Mouse (Mus musculus) lung, adult 2 months (tissue): ENCODE measurements around the gene Plxna1. TPM values are rescaled to one million over a fixed set of nuclear protein-coding genes. Genes with fewer than 3 reads are reported as not detected.

ENCODE experiments used
- DNase-seq: peaks from one replicate; pipeline ENCODE4 v3.0.0; 2022
- H3K4me1 ChIP-seq: fragments of 200-500 bp; 2 replicates; pipeline ENCODE4 v1.6.1; 2011; ENCODE audit warnings: low read length; ENCODE audit not compliant: control insufficient read depth, insufficient read depth
- H3K4me3 ChIP-seq: fragments of 200-500 bp; replicated peaks from 2 replicates; pipeline ENCODE3; 2011; ENCODE audit warnings: low read depth, mild to moderate bottlenecking, control low read depth, low read length; ENCODE audit errors: extremely low read depth
- CTCF ChIP-seq: fragments of 200-500 bp; IDR thresholded peaks from 2 replicates; pipeline ENCODE4 v1.5.1; 2011; ENCODE audit warnings: mild to moderate bottlenecking, low read length, control low read depth; ENCODE audit not compliant: insufficient read depth
- POLR2A ChIP-seq: fragments of 200-500 bp; IDR thresholded peaks from 2 replicates; pipeline ENCODE4 v1.6.1; 2011; ENCODE audit warnings: low read depth, mild to moderate bottlenecking, control low read depth, low read length, borderline replicate concordance; ENCODE audit errors: extremely low read depth
- WGBS: fragments of 180-500 bp; shearing (Covaris S2); methylation state at CpG from one replicate; pipeline ENCODE4 v1.1.7; 2018; 5-methylcytosine and 5-hydroxymethylcytosine counted together
- polyA plus RNA-seq: library from polyadenylated mRNA; depleted of rRNA; stranded (reverse); fragments of >200 nt; gene quantifications from 2 replicates; pipeline ENCODE4 v1.2.3, GENCODE M21; 2012; rRNA removed

The Plxna1 gene
- polyA plus RNA-seq, 1 experiment = 189 TPM

DNA sequence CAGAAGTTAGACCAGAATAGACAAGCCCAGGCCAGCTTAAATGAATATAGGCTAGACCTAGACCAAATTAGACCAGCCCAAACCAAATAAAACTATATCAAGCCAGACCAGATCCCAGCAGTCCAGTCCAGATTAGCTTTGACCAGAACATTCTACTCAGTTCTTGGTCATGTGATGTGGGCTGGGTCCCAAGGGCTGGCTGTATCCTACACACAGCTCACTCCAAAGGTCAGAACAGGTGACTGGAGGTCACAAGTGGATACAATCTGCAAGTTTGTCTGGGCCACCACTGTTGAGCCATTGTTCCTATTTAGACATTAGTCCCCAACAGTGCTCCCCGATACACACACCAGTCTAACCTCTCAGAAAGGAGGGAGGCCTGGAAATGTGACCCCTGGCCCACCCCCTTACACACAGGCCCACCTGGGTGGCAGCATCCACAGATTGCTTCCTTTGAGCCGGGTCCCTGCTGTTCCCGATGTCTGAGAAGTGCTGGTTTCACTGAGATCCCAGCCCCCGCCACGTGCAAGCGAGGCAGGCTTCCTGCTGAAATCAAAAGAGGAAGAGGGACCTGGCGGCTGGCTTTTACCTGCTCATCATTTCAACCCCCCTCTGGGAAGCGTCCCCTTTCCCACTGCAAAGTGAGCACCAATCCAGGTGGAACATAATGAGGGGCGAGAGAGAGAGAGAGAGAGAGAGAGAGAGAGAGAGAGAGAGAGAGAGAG, 76.7 kb downstream of the Plxna1 start:
- WGBS = 54% methylated on average over 9 of the region's 9 CpGs
- no peaks in the 10 kb centered on the region; the same call in 1 of the 2 replicates for H3K4me1 ChIP-seq
- DNase-seq = no peak
- no peak overlapping the region for H3K4me3 ChIP-seq
- TF ChIP-seq POLR2A (no peak), CTCF (no peak)

DNA sequence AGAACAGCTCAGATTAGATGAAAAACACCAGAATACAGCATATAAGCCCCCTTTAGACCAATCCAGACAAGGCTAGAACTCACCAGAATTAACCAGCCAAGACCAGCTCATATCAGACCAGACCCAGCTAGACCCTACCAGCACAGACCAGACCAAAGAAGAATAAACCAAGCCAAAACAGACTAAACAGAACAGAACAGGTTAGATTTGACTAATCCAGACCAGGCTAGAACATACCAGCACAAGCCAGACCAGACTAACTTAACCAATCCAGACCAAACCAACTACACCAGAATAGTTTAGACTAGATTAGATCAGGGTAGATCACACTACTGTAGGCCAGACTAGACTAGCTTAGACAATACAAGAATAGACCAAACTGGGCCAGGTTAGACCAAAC, 77.3 kb downstream of the Plxna1 start:
- no peak for TF ChIP-seq POLR2A
- TF ChIP-seq CTCF = no peak
- no peak for DNase-seq
- Histone ChIP-seq H3K4me1 (no peaks in the 10 kb centered on the region; the same call in 1 of the 2 replicates), H3K4me3 (no peak overlapping the region)

DNA sequence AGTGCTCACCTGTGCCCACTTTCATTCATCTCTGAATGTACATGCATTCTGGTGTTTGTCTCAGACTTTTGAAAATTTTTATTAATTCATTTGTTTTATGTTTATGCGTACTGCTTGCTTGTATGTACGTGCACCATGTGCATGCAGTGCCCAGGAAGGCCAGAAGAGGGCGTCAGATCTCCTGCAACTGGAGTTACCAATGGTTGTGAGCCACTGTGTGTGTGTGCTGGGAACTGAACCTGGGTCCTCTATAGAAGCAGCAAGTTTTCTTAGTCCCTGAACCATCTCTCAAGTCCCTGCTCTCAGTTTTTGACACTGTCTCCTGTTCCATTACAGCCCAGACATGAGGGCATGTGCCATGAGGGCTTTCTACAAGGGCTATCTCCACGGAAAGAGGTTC, 79.3 kb downstream of the Plxna1 start:
- WGBS = 96% methylated on average over 4 of the region's 4 CpGs
- Histone ChIP-seq H3K4me1 (no peaks in the 10 kb centered on the region; the same call in 1 of the 2 replicates), H3K4me3 (no peak overlapping the region)
- no peak for TF ChIP-seq POLR2A
- peak; percentile 18; the same call in 1 of the 2 replicates for TF ChIP-seq CTCF
- no peak for DNase-seq

DNA sequence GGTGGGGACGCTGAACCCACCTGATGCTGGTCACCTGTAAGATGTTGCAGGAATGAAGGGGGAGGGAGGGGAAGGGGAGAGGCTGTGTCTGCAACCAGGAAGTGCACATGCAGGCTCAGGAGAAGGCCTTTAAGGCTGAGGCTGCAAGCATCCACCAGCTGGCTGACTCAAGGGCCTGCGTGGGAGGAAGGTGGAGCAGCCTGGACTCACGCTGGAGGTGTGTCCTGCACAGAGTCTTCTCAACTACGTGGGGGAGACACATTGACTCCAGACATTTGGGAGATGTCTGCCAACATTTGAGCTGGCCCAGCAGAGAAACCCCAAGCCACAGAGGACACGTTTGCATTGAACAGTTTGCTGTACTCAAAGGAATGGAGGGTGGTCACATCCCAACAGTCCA, 79.8 kb downstream of the Plxna1 start:
- no peak for DNase-seq
- no peak for TF ChIP-seq CTCF
- TF ChIP-seq POLR2A = no peak
- WGBS = 46% methylated on average over 5 of the region's 5 CpGs
- Histone ChIP-seq H3K4me1 (no peaks in the 10 kb centered on the region; the same call in 1 of the 2 replicates), H3K4me3 (no peak overlapping the region)

DNA sequence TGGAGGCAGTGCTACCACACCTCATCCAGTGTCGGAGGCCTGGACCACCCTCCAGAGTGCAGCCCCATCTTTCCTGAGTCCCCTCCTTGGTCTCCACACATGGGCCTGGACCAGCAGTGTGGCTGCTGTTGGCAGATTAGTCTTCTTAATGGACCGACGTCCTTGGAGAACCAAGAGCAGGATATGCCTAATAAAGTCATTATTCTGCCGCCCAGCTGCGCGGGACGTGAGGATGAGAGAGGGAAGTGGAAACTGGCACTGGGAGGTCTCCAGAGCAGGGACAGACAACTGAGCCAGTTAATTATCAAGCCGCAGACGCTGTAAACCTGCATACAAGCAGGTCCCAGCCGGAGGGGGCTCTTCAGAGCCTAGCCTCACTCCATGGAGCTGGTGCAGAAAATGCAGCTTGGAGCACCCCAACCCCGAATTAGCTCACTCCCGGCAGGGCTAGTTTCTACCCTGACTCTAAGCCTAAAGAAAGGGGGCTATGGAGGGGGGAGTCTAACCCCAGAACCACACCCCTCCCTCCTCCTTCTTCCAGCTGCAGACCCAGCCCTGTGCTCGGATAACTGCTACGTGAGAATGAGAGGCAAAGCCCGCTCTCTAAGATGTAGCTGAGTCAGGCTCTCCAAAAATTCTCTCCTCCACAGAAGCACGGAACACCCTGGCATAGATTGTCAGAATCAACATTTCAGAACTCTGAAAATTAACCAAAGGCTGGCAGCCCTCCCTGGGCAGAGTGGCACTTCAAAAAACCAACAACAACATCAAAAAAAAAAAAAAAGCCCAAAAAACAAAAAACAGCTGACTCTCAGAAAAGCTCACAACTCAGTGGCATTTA, 80.7 kb downstream of the Plxna1 start:
- 35% methylated on average over 16 of the region's 16 CpGs for WGBS
- no peak overlapping the region for H3K4me3 ChIP-seq
- no peaks in the 10 kb centered on the region for H3K4me1 ChIP-seq
- no peak for DNase-seq
- no peak for TF ChIP-seq POLR2A
- TF ChIP-seq CTCF = no peak

DNA sequence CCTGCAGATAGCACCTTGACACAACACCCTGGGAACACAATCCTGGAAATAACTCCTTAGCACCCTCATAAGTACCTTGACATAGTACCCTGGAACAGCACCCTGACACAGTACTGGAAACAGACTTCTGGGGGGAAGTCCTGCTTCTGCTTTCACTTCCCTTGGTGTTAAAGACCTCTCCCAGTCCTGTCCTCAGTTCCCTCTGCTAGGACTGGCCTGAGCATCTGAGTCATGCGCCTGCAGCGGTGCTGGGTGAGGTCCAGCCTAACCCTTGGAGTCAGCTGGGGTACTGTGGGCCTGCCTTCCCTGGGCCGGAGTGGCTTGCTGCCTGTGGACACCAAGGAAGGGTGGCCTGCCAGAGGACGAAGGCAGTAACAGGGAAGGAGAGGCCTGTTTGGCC, 81.9 kb downstream of the Plxna1 start:
- H3K4me3 ChIP-seq = no peak overlapping the region
- TF ChIP-seq CTCF (no peak), POLR2A (no peak)
- WGBS = 56% methylated on average over 4 of the region's 4 CpGs
- H3K4me1 ChIP-seq = no peaks in the 10 kb centered on the region
- no peak for DNase-seq

DNA sequence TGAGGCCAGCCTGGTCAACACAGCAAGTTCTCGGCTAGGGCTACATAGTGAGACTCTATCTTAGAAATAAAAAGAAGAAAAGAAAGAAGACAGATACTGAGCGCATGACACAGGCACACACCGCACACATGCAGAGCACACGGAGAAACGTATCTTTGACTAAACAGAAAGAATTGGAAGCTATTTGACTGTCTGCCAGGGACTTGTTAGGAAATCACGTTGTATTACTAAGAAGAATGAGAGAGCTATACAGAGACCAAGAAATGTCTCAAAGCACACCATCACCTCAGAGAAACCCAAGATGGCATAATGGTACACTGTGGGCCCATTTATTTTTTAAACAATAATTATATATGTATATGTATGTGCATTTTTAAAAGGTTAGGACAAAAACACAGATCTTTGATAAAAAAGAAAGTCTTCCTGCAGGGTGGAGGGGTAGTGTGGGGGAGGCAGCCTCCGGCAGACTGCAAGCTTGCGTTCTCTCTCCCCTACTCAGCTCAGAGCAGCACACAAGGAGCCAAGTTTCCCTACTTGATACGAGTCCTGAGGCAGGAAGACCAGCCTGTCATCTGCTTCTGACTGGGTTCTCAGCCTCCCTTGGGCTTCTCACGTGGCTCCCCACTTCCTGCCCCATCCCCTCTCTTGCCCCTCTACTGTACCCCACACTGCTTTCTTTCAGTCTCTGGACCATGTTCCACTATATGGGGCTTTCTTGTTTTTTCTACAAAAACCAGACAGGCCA, 90.5 kb downstream of the Plxna1 start:
- no peak for TF ChIP-seq POLR2A
- no peak for TF ChIP-seq CTCF
- Histone ChIP-seq H3K4me3 (no peak overlapping the region), H3K4me1 (no peaks in the 10 kb centered on the region)
- no peak for DNase-seq
- 59% methylated on average over 10 of the region's 10 CpGs for WGBS

DNA sequence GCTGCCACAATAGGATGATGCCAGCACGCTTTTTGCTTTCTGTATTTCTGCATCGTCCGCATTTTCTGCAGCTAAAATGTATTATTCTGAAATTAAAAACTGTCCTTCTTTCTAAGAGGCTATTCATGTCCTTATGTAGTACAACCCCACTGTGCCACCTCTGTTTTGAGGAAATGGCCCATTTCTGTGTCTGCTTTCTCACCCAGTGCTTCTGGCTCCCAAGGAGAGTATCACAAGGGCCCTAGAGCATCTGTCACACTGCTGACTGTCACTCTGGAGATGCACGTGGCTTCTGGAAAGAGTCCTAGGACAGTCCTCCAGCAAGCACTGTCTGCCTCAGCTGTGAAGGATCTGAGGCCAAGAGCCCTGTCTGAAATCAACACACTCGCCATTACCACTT, 95.2 kb downstream of the Plxna1 start:
- no peak overlapping the region for H3K4me3 ChIP-seq
- WGBS = 77% methylated on average over 5 of the region's 5 CpGs
- H3K4me1 ChIP-seq = no peaks in the 10 kb centered on the region
- TF ChIP-seq CTCF (no peak), POLR2A (no peak)
- DNase-seq = no peak

Other genes starting within 250 kb of the Plxna1 start
- gene Chchd6, start 233.0 kb upstream of the Plxna1 start, polyA plus RNA-seq = 55.4 and 60.1 TPM in 2 replicates